Mouse (Mus musculus): ENCODE measurements around the gene Pla2g6.

DNA sequence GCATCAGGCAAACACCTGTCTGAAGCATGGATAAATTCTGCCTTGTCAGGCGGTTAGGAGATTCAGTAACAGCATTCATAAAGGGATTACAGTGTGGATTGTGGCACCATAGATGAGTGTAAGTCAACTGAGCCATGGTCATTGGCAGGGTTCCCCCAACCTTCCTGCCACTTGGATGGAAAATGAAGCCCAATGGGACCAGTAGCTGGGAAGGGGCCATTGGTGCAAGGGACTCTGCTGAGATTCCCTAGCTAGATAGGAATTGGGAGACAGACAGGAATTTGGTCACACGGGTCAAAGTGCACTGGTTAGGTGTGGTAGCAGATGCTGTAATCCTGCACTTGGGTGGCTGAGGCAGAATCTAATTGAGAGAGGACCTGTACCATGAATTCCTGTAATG is 78.0 kb downstream of the Pla2g6 start:
- TF ChIP-seq POLR2A (IDR thresholded peaks at IDR 0.05; ENCODE audit: extremely low read depth, insufficient read depth, low read length) (no peak), CTCF (IDR thresholded peaks at IDR 0.05; ENCODE audit: extremely low read depth, insufficient read depth, low read length) (no peak)

All from cortical plate, adult 2 months (tissue).